Mouse (Mus musculus): ENCODE measurements around the gene Ppp1r26. TPM values are rescaled to one million over a fixed set of nuclear protein-coding genes. Genes with fewer than 3 reads are reported as not detected.
A peak's percentile ranks its signal among the peaks of the same experiment; 100 is the strongest.

Gene Ppp1r26
- total and polyA plus RNA-seq, 3 experiments, result not detected

DNA sequence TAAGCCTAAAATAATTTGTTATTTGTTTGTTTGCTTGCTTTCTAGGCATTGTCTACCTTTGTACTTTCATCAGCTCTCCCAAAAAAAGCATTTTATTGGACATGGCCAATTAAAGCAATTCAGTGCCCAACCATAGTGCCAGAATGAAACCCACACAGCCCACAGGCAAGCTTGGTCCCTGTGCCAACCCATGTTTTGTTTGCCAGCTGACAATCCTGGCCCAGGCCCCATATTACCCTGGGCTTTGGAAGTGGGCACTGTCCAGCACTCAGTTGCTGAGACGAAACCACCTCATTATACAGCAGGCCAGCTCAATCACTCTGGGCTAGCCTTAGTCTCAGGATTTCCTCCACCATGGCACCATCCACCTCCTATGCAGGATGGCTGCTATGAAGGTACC lies 10.0 kb downstream of the Ppp1r26 start:
- H3K79me2 ChIP-seq (ENCODE audit: control insufficient read depth, insufficient read depth, low read length, poor library complexity), result no peaks in the 10 kb centered on the region
- no peak for DNase-seq (ENCODE audit: low read depth, low spot score)
- no peak for TF ChIP-seq E2F4 (IDR thresholded peaks at IDR 0.05; ENCODE audit: borderline replicate concordance, low read depth, low read length)
- no peak for TF ChIP-seq MAFK (IDR thresholded peaks at IDR 0.05; ENCODE audit: borderline replicate concordance, low read depth, low read length)
- TF ChIP-seq MAX (IDR thresholded peaks at IDR 0.05; ENCODE audit: low read length), result no peak

DNA sequence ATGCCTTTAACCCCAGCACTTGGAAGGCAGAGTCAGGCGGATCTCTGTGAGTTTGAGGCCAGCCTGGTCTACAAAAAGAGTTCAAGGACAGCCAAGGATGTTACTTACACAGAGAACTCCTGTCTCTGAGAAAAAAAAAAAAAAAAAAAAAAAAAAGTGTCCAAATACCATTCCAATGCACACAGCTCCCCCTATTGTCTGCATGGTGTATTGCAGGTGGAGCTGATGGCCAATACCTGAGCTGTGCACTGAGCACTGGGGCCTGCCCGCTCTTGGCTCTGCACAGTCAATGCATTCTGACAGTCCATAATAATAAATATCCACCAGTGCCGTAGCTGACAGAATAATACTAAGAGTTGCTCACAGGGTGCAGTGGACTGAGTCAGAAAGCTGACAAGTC lies 17.3 kb downstream of the Ppp1r26 start:
- Histone ChIP-seq H3K9me3 (replicated peaks; ENCODE audit: insufficient read depth, low read length) (no peaks in the 10 kb centered on the region), H3K9ac (ENCODE audit: control insufficient read depth, low read depth, low read length, poor library complexity, severe bottlenecking) (no peak overlapping the region), H3K4me1 (ENCODE audit: control insufficient read depth in 1 of 2, insufficient read depth in 2 of 2, low read length in 2 of 2) (peaks cover 3 to 9% of the 10 kb centered on the region in 2 experiments; a peak in 2 of 4 replicates), H3K4me3 (ENCODE audit: control insufficient read depth in 1 of 2, insufficient read depth in 1 of 2, low read depth in 2 of 2, low read length in 2 of 2) (no peak overlapping the region), H3K36me3 (ENCODE audit: control insufficient read depth in 1 of 2, insufficient read depth in 2 of 2, low read length in 2 of 2) (peaks cover 0 to 2% of the 10 kb centered on the region in 2 experiments; a peak in 2 of 4 replicates), H3K27ac (ENCODE audit: control insufficient read depth, low read depth, low read length) (no peak overlapping the region), H3K27me3 (ENCODE audit: control insufficient read depth in 1 of 2, insufficient read depth in 2 of 2, low read length in 2 of 2) (peaks cover 0 to 2% of the 10 kb centered on the region in 2 experiments; a peak in 2 of 4 replicates), H3K79me2 (ENCODE audit: control insufficient read depth, insufficient read depth, low read length, poor library complexity) (peaks cover 10% of the 10 kb centered on the region)
- peak; percentile 80 for DNase-seq (ENCODE audit: low read depth, low spot score)
- TF ChIP-seq ZNF384 (IDR thresholded peaks at IDR 0.05; ENCODE audit: low read depth, low read length), result peak; percentile 100
- no peak for TF ChIP-seq POLR2A (IDR thresholded peaks at IDR 0.05; ENCODE audit: control insufficient read depth in 1 of 2, insufficient read depth in 1 of 2, low read depth in 1 of 2, low read length in 2 of 2, poor library complexity in 1 of 2)
- TF ChIP-seq CTCF (IDR thresholded peaks at IDR 0.05 in 2 of 3, conservative IDR thresholded peaks at IDR 0.05 in 1 of 3; ENCODE audit: control insufficient read depth in 1 of 3, insufficient read depth in 1 of 3, low read depth in 2 of 3, low read length in 3 of 3, poor library complexity in 1 of 3, severe bottlenecking in 1 of 3), result peak; percentile 63 to 86 (median 79)
- TF ChIP-seq NRF1 (IDR thresholded peaks at IDR 0.05; ENCODE audit: insufficient read depth, low read depth, low read length, poor library complexity, severe bottlenecking), result no peak
- no peak for TF ChIP-seq ETS1 (IDR thresholded peaks at IDR 0.05; ENCODE audit: low read depth, low read length)
- peak; percentile 40 for TF ChIP-seq SMC3 (IDR thresholded peaks at IDR 0.05; ENCODE audit: low read depth, low read length)
- TF ChIP-seq MYC (IDR thresholded peaks at IDR 0.05; ENCODE audit: low read depth, low read length), result peak; percentile 35; the same call in 1 of the 2 replicates
- TF ChIP-seq RAD21 (IDR thresholded peaks at IDR 0.05; ENCODE audit: low read depth, low read length), result peak; percentile 67
- TF ChIP-seq JUND (IDR thresholded peaks at IDR 0.05; ENCODE audit: low read depth, low read length), result no peak
- TF ChIP-seq HCFC1 (IDR thresholded peaks at IDR 0.05; ENCODE audit: low read depth, low read length), result 0 out of 2 replicates have a peak, but pooled peaks have one; percentile 19
- peak; percentile 34; the same call in 1 of the 2 replicates for TF ChIP-seq ZC3H11A (IDR thresholded peaks at IDR 0.05; ENCODE audit: low read depth, low read length)
- peak; percentile 80; the same call in 1 of the 2 replicates for TF ChIP-seq ZKSCAN1 (IDR thresholded peaks at IDR 0.05; ENCODE audit: low read depth, low read length)

More for the DNA sequence above, 10.0 kb downstream of the Ppp1r26 start:
- Histone ChIP-seq H3K4me1 (ENCODE audit: control insufficient read depth in 1 of 2, insufficient read depth in 2 of 2, low read length in 2 of 2) (no peaks in the 10 kb centered on the region), H3K27me3 (ENCODE audit: control insufficient read depth in 1 of 2, insufficient read depth in 2 of 2, low read length in 2 of 2) (peaks cover 2% of the 10 kb centered on the region in 2 experiments; a peak in 2 of 4 replicates), H3K27ac (ENCODE audit: control insufficient read depth, low read depth, low read length) (no peak overlapping the region), H3K9me3 (replicated peaks; ENCODE audit: insufficient read depth, low read length) (no peaks in the 10 kb centered on the region), H3K36me3 (ENCODE audit: control insufficient read depth in 1 of 2, insufficient read depth in 2 of 2, low read length in 2 of 2) (no peaks in the 10 kb centered on the region), H3K4me3 (ENCODE audit: control insufficient read depth in 1 of 2, insufficient read depth in 1 of 2, low read depth in 2 of 2, low read length in 2 of 2) (no peak overlapping the region), H3K9ac (ENCODE audit: control insufficient read depth, low read depth, low read length, poor library complexity, severe bottlenecking) (no peak overlapping the region)

Data from MEL (cell line).